Mouse (Mus musculus): ENCODE results near the gene Ugt1a6b.

GRCm38 (mm10) chr1:88205294-88205922 lies 102.4 kb downstream of the Ugt1a6b start, which contains the start of gene Dnajb3:
- no peak for TF ChIP-seq POLR2A (IDR thresholded peaks at IDR 0.05; ENCODE audit: extremely low read depth, insufficient read depth, low read length)
- TF ChIP-seq CTCF (IDR thresholded peaks at IDR 0.05; ENCODE audit: extremely low read depth, insufficient read depth, low read length), result no peak

All from cortical plate, adult 2 months (tissue).